Mouse (Mus musculus) E14TG2a.4 (cell line): ENCODE measurements at regions not wholly inside any gene's neighbourhood (a gene's known extent, or its start where the extent isn't known, plus 50 kb on each side); places are given as distances from the start of the nearest gene placed in this dataset.

Experiments
- H3K27me3 ChIP-seq: 2 replicates; pipeline ENCODE4 v1.6.1; 2014; ENCODE audit warnings: low read length, control low read depth; ENCODE audit not compliant: insufficient read depth
- H3K36me3 ChIP-seq: 2 replicates; pipeline ENCODE4 v1.6.1; 2014; ENCODE audit warnings: low read length, control low read depth; ENCODE audit not compliant: insufficient read depth
- H3K4me1 ChIP-seq: replicated peaks from 2 replicates; pipeline ENCODE4 v1.6.1; 2014; ENCODE audit warnings: low read depth, low read length, control low read depth
- H3K4me3 ChIP-seq: replicated peaks from 2 replicates; pipeline ENCODE4 v1.5.1; 2014; ENCODE audit warnings: mild to moderate bottlenecking, low read length
- H3K9me3 ChIP-seq: 2 replicates; pipeline ENCODE4 v1.6.1; 2014; ENCODE audit warnings: low read length, control low read depth
- CTCF ChIP-seq: conservative IDR thresholded peaks from 2 replicates; pipeline ENCODE4 v1.5.1; 2014; ENCODE audit warnings: low read length
- NANOG ChIP-seq: IDR thresholded peaks from 2 replicates; pipeline ENCODE4 v1.6.1; 2014; ENCODE audit warnings: borderline replicate concordance, low read length, mixed read lengths
- POU5F1 ChIP-seq: IDR thresholded peaks from 2 replicates; pipeline ENCODE4 v1.6.1; 2014; ENCODE audit warnings: low read length, borderline replicate concordance

GRCm38 (mm10) chr14:48005092-48005928, 115.3 kb upstream of the Peli2 start:
- Histone ChIP-seq H3K4me3 (no peak overlapping the region), H3K36me3 (no peaks in the 10 kb centered on the region), H3K4me1 (no peaks in the 10 kb centered on the region), H3K9me3 (peaks cover 53% of the 10 kb centered on the region), H3K27me3 (no peaks in the 10 kb centered on the region)
- TF ChIP-seq CTCF, result no peak
- no peak for TF ChIP-seq NANOG
- TF ChIP-seq POU5F1, result no peak

- H3K9me3 ChIP-seq, result peaks cover 59% of the 10 kb centered on the region
- H3K4me1 ChIP-seq, result no peaks in the 10 kb centered on the region
- no peaks in the 10 kb centered on the region for H3K36me3 ChIP-seq
- no peak overlapping the region for H3K4me3 ChIP-seq
- no peak for TF ChIP-seq NANOG
- TF ChIP-seq POU5F1, result no peak
- TF ChIP-seq CTCF, result no peak
- no peaks in the 10 kb centered on the region for H3K27me3 ChIP-seq
Observed at GRCm38 (mm10) chr14:48005929-48006309, 114.7 kb upstream of the Peli2 start.

GRCm38 (mm10) chr14:48012361-48013215, 108.0 kb upstream of the Peli2 start:
- no peaks in the 10 kb centered on the region for H3K27me3 ChIP-seq
- no peak for TF ChIP-seq CTCF
- 0 out of 2 replicates have a peak, but pooled peaks cover 2% of the 10 kb centered on the region for H3K4me1 ChIP-seq
- no peak overlapping the region for H3K4me3 ChIP-seq
- H3K36me3 ChIP-seq, result no peaks in the 10 kb centered on the region
- peaks cover 58% of the 10 kb centered on the region for H3K9me3 ChIP-seq

- TF ChIP-seq CTCF, result no peak
- peaks cover 49% of the 10 kb centered on the region for H3K9me3 ChIP-seq
Observed at GRCm38 (mm10) chr14:48013431-48013830, 107.2 kb upstream of the Peli2 start.

GRCm38 (mm10) chr14:48014776-48015175, 105.8 kb upstream of the Peli2 start:
- no peaks in the 10 kb centered on the region for H3K27me3 ChIP-seq
- 0 out of 2 replicates have a peak, but pooled peaks cover 2% of the 10 kb centered on the region for H3K4me1 ChIP-seq
- H3K4me3 ChIP-seq, result no peak overlapping the region
- H3K36me3 ChIP-seq, result no peaks in the 10 kb centered on the region
- H3K9me3 ChIP-seq, result peaks cover 40% of the 10 kb centered on the region
- TF ChIP-seq NANOG (no peak), POU5F1 (no peak), CTCF (no peak)

More at GRCm38 (mm10) chr14:48013431-48013830, 107.2 kb upstream of the Peli2 start:
- H3K36me3 ChIP-seq, result no peaks in the 10 kb centered on the region
- 0 out of 2 replicates have a peak, but pooled peaks cover 2% of the 10 kb centered on the region for H3K4me1 ChIP-seq
- no peak overlapping the region for H3K4me3 ChIP-seq
- no peaks in the 10 kb centered on the region for H3K27me3 ChIP-seq

GRCm38 (mm10) chr14:48017971-48018370, 102.7 kb upstream of the Peli2 start:
- H3K27me3 ChIP-seq, result no peaks in the 10 kb centered on the region
- no peaks in the 10 kb centered on the region for H3K4me1 ChIP-seq
- no peak overlapping the region for H3K4me3 ChIP-seq
- no peaks in the 10 kb centered on the region for H3K36me3 ChIP-seq
- H3K9me3 ChIP-seq, result peaks cover 16% of the 10 kb centered on the region
- no peak for TF ChIP-seq NANOG
- TF ChIP-seq POU5F1, result no peak
- TF ChIP-seq CTCF, result no peak

DNA sequence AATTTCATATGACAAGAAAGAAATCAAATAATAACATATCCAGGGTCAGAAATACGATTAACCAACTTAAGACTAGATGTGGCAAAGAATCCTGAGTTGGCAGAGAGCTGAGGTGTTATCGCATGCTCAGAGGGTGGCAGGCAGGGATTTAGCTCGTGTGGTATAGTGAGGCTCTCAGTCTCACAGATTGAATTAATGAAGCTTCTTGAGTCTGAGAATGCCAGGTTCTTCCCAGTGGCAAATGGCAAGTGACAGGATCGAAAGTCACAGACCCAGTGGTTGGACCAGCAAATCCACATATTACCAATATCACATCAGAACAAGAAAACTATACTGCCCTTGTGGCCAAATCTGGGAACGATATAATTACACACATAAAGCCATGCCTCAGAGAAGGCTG, 101.3 kb upstream of the Peli2 start:
- Histone ChIP-seq H3K4me3 (no peak overlapping the region), H3K4me1 (no peaks in the 10 kb centered on the region), H3K27me3 (no peaks in the 10 kb centered on the region), H3K36me3 (no peaks in the 10 kb centered on the region), H3K9me3 (peaks cover 19% of the 10 kb centered on the region)
- TF ChIP-seq POU5F1, result no peak
- no peak for TF ChIP-seq CTCF
- no peak for TF ChIP-seq NANOG

- H3K36me3 ChIP-seq, result no peaks in the 10 kb centered on the region
Observed at GRCm38 (mm10) chr14:48022271-48022670, 98.4 kb upstream of the Peli2 start.

More at GRCm38 (mm10) chr14:48022271-48022670, 98.4 kb upstream of the Peli2 start:
- Histone ChIP-seq H3K27me3 (no peaks in the 10 kb centered on the region), H3K4me1 (no peaks in the 10 kb centered on the region), H3K4me3 (no peak overlapping the region), H3K9me3 (peaks cover 39% of the 10 kb centered on the region)
- TF ChIP-seq POU5F1, result no peak
- TF ChIP-seq CTCF, result no peak
- TF ChIP-seq NANOG, result no peak
